Mouse (Mus musculus) ovary, postnatal 36 days (tissue): ENCODE measurements around the gene Supt7l.
"Not testable (repeated sequence)": the region's sequence is repeated elsewhere in the genome, so short reads cannot be mapped to it uniquely, and the experiment has no call there.

Experiments
- DNase-seq: peaks from one replicate; pipeline ENCODE4 v3.0.0; 2022; ENCODE audit warnings: low spot score, mixed read lengths

Supt7l gene

GRCm38 (mm10) chr5:31527707-31528106, at the start of gene Supt7l:
TSS of gene Supt7l (minus strand) at chr5:31527807.
- not testable (repeated sequence) for DNase-seq

DNA sequence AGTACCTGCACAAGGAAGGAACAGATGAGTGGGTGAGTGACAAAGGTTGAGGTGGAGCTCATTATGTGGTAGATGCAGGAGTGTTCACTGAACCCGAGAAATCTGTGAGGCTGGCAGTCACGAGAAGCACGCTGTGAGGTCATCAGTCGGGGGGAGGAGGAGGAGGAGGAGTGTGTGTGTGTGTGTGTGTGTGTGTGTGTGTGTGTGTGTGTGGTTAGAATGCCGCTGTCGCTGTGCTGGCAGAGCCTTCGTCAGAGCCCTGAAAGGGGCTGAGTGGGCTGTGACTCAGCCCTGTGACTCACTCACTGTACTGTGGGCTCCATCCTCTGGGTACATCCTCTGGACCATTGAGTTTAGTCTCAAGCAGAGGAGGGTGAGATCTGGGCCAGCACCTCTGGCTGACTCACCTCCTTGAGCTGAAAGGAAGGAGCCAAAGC, 49.0 kb upstream of the Supt7l start:
- DNase-seq, result no peak

- DNase-seq, result no peak
Measured at GRCm38 (mm10) chr5:31573722-31574121, 46.1 kb upstream of the Supt7l start.

GRCm38 (mm10) chr5:31571023-31571608, 43.5 kb upstream of the Supt7l start:
- DNase-seq, result peak; percentile 25

GRCm38 (mm10) chr5:31567951-31568657, 40.5 kb upstream of the Supt7l start:
- no peak for DNase-seq

DNA sequence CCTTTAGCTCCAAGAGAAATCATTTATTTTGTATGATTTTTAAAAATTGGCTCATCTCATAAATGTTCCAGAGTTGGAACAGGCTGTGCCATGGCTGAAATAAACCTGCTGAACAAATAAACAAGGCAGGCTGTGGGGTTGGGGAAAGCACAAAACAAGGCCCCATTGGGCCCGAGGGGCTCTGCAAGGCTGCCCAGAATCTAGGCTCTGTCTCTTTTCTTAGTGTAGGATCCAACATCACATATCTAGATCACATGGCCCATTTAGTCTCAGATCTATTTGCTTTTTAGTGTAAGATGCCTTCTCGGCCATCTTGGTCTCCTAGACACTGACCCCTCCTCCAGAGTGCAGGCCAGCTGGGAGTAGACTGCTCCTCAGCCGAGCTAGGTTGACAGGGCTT, 38.9 kb upstream of the Supt7l start:
- no peak for DNase-seq

GRCm38 (mm10) chr5:31566026-31566425, 38.4 kb upstream of the Supt7l start:
- DNase-seq, result no peak

DNA sequence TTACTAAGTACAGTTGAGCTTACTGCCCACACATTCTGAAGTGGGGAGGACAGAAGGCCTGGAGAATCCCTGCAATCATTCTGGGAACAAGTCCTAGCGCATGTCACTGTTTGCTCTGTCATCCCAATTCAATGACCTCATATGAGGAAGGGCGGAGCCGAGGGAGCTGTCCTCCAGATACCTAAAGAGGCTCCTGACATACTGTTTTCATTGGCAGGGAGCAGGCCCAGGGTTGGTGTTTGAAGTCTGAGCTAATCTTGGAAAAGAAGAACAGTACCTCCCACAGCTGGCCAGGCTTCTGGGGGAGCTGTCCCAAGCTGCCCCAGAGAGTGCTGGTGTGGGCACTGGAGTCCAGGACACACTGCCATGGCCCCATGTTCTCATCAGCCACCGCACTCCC, 37.4 kb upstream of the Supt7l start:
- DNase-seq, result no peak

DNA sequence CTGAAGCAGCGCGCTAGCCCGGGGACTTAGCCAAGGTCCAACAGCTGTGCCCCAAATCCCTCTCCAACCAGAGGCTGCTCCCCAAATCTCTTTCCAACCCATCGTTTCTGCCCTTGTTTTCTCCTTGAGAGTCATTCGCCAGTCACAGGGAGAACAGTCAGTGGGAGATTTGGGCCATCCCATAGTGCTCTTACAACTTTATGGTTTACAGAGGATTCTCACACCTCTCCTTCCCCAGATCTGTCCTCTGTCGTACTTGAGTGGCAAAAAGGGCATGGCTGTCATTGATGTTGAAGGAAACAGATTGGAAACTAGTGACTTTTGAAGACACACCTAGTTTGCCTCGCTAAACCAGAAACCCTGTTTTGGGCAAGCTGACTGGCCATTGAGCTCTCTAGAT, 36.3 kb upstream of the Supt7l start:
- no peak for DNase-seq

DNA sequence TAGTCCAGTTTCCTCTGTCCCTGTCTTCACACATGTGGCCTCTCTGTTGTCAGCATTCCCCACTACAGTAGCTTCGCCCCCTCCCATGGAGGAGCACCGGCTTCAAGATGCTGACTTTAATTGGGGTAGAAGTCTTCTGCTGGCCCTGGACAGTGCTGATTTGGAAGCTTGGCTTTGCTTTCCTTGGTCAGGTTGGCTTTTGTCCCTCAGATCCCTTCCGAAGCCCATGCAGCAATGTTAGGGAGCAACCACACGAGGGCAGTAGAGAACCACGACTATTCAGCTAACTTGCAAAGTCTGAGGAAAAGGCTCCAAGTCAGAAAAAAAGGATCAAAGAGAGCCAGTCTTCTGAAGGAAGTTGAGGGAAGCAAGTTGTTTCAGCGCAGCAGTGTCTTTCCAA, 35.9 kb upstream of the Supt7l start:
- peak; percentile 59 for DNase-seq

DNA sequence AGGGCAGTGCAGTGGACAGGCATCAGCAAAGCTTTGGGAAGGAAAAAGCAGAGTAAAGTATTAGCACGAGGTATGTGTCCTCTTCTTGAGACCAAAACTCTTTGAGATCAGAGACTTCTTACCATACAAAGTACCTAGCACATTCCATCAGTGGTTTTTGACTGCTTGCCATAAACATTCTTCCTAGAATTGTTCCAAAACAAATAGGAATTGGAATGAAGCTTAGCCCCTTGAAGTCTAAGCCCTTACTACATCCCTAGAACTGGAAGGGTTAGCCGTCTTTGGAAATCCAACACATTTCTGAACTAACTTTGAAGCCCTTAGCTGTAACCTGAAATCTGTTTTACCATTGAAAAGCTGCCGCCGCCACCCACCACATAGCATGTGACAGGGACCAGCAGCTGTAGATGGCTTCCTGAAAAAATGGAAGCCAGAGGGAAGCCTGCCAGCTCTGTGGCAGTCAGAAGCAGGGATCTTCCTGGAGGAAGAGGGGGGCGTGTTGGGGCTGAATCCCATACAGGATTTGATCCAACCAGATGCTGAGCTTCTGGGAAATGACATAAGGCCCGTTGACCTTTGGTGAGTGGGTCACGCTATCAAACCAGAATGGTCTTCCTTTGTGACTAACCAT, 34.5 kb upstream of the Supt7l start:
- DNase-seq, result no peak

DNA sequence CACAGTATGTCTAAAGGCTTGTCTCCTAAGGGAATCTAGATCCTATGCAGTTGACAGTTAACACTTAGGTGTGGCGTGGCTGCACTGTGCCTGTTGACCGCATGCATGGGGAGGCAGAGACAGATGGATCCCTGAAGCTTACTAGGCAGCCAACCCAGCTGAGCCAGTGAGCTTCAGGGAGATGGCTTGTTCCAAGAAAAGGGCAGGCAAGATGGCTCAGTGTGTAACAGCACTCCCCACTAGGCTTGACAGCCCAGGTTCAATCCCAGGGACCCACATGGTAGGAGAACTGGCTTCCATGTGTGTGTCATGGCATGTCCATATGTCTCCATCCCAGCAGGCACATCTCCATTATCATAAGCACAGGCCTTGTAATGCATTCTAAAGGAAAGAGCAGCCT, 32.7 kb upstream of the Supt7l start:
- DNase-seq, result no peak

- no peak for DNase-seq
Measured at GRCm38 (mm10) chr5:31559401-31559800, 31.8 kb upstream of the Supt7l start.

GRCm38 (mm10) chr5:31535228-31535627, 7.6 kb upstream of the Supt7l start:
- no peak for DNase-seq

DNA sequence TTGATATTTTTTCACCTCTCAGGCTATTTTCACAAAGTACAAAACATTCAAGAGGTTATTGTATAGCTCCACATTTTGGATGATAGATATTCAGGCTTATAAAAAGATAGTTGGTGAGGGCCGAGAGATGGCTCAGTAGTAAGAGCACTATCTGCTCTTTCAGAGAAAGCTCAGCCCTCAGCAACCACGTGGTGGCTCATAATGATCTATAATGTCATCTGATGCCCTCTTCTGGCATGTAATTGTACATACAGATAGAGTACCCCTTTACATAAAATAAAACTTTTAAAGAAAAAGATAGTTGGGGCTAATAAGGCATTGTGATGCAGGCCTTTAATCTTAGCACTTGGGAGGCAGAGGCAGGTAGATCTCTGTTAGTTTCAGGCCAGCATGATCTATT, 953 bp upstream of the Supt7l start:
- no peak for DNase-seq

DNA sequence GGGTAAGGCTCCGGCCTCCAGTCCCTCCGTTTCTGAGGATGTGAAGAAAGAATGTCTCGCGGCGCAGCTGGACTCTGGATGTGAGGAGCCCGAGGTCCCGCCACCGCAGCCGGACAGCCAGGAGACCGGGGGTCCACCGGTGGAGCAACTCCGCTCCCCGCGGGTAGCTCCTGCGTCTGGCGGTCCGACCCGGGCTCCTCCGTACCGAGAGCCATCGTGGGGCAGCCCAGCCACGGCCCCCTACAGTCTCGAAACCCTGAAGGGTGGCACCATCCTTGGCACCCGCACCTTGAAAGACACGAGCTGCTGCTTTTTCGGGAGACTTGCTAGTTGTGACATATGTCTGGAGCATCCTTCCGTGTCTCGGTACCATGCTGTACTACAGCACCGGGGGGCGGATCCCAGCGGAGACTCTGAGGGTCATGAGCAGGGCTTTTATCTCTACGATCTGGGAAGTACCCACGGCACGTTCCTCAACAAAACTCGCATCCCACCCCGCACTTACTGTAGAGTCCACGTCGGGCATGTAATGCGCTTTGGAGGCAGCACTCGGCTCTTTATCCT, 408 bp downstream of the Supt7l start:
- no peak for DNase-seq

GRCm38 (mm10) chr5:31526354-31527116, 1.1 kb downstream of the Supt7l start, which contains the start of gene Slc4a1ap:
TSS of gene Slc4a1ap (plus strand) at chr5:31526995.
- DNase-seq, result peak; percentile 78

DNA sequence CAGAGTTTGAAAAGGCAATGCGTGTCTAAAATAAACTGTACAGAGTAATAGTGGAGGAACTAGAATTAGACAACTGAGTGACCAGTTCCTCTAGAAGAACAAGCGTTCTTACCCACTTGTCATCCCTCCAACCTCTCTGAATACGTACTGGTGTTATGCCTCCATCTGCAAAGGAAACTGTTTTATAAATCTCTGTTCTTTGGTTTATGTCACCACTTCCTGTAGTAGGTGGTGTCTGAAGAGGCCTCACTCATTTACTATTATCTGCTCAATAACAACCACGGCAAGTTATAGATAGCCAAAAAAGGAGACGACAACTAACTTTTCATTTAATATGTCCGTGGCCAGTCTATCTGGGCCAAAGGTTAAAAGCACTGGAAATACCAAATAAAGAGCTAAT, 7.1 kb downstream of the Supt7l start:
- no peak for DNase-seq

GRCm38 (mm10) chr5:31512481-31512880, 15.1 kb downstream of the Supt7l start:
- DNase-seq, result no peak

DNA sequence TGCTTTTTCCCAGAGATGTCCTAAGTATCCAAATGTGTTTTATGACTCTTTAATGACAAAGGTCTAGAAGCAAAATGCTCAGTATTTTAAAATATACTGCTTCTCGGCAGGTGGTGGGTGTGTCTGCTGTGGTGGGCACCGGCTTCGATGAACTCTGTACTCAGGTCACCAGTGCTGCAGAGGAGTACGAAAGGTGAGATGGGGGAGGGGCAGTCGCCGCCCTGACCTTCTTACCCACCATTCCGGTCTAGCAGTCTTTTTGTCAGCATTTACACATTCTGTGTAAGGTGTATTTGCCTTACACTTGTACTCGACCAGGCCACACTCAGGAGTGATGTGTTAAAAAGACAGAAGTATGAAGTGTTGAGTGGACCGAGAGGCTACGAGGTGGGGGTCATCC, 22.8 kb downstream of the Supt7l start:
- DNase-seq, result no peak

- peak; percentile 84 for DNase-seq
Measured at GRCm38 (mm10) chr5:31494513-31495297, 32.9 kb downstream of the Supt7l start, which contains the start of gene Gpn1. TSS of gene Gpn1 (plus strand) at chr5:31494741.
